Mouse (Mus musculus): Measurements from ENCODE around the gene Ndfip2. TPM values are rescaled to one million over a fixed set of nuclear protein-coding genes. Genes with fewer than 3 reads are reported as not detected.

Ndfip2 gene
- total RNA-seq, 2 experiments from 2014 or later = 15.8 to 31.9 TPM

Other genes starting within 250 kb of the Ndfip2 start
- gene Rbm26, start 81.2 kb upstream of the Ndfip2 start, total RNA-seq (2015) = 39.4 and 41.5 TPM in 2 replicates
- 35.6 and 43.0 TPM in 2 replicates for gene Rbm26, start 81.2 kb upstream of the Ndfip2 start, total RNA-seq (2017)

All from megakaryocyte, adult 5-6 weeks (primary cell).